Mouse (Mus musculus) lung, postnatal 0 days (tissue): ENCODE measurements around the gene Rab4b. TPM values are rescaled to one million over a fixed set of nuclear protein-coding genes. Genes with fewer than 3 reads are reported as not detected.

Experiments
- ATAC-seq: fragments of 200-750 bp; cut with Nextera tagmentation; 2 replicates; pipeline ENCODE4 v1.8.0; 2017; ENCODE audit warnings: moderate library complexity
- DNase-seq: peaks from one replicate; pipeline ENCODE4 v3.0.0-alpha.2; 2016; ENCODE audit warnings: low spot score
- H3K27ac ChIP-seq: fragments of 300-500 bp; sonication (generic); 2 replicates; pipeline ENCODE4 v1.5.1; 2014; ENCODE audit warnings: antibody characterized with exemption, mild to moderate bottlenecking, low read length, mixed read lengths
- H3K27me3 ChIP-seq: fragments of 300-500 bp; sonication (generic); replicated peaks from 2 replicates; pipeline ENCODE4 v1.6.1; 2014; ENCODE audit warnings: low read length, mixed read lengths; ENCODE audit not compliant: insufficient read depth
- H3K36me3 ChIP-seq: fragments of 300-500 bp; sonication (generic); 2 replicates; pipeline ENCODE4 v1.6.1; 2014; ENCODE audit warnings: low read length, mixed read lengths; ENCODE audit not compliant: insufficient read depth
- H3K4me1 ChIP-seq: fragments of 300-500 bp; sonication (generic); 2 replicates; pipeline ENCODE4 v1.6.1; 2014; ENCODE audit warnings: antibody characterized with exemption, low read depth, low read length, mixed read lengths; ENCODE audit not compliant: insufficient read depth
- H3K4me2 ChIP-seq: fragments of 300-500 bp; sonication (generic); replicated peaks from 2 replicates; pipeline ENCODE4 v1.6.1; 2014; ENCODE audit warnings: low read depth, mild to moderate bottlenecking, low read length, moderate library complexity, mixed read lengths
- H3K4me3 ChIP-seq: fragments of 300-500 bp; sonication (generic); 2 replicates; pipeline ENCODE4 v1.5.1; 2014; ENCODE audit warnings: low read depth, low read length
- H3K9ac ChIP-seq: fragments of 300-500 bp; sonication (generic); replicated peaks from 2 replicates; pipeline ENCODE4 v1.6.1; 2014; ENCODE audit warnings: low read depth, mild to moderate bottlenecking
- H3K9me3 ChIP-seq: fragments of 300-500 bp; sonication (generic); 2 replicates; pipeline ENCODE4 v1.6.1; 2016; ENCODE audit warnings: low read length, mixed read lengths
- CTCF ChIP-seq: IDR thresholded peaks from 2 replicates; pipeline ENCODE4 v1.5.1; 2016; ENCODE audit warnings: antibody characterized with exemption, mild to moderate bottlenecking
- EP300 ChIP-seq: IDR thresholded peaks from 2 replicates; pipeline ENCODE4 v1.6.1; 2016; ENCODE audit warnings: antibody characterized with exemption, mild to moderate bottlenecking, control low read depth
- WGBS: fragments of 180-500 bp; shearing (Covaris S2); extraction: QIAGEN DNeasy Blood & Tissue Kit; methylation state at CpG from one replicate; pipeline ENCODE4 v1.1.7; 2014; 5-methylcytosine and 5-hydroxymethylcytosine counted together
- polyA plus RNA-seq: library from polyadenylated mRNA; unstranded; fragments of >200 nt; fragmentation: Nextera tagmentation; extraction: Ambion mirVana; gene quantifications from 2 replicates; pipeline ENCODE4 v1.2.1, GENCODE M21; 2015

Rab4b gene
- polyA plus RNA-seq, 1 experiment from 2014 or later: 82.3 TPM

GRCm38 (mm10) chr7:27222538-27222937 lies 43.8 kb upstream of the Rab4b start:
- ATAC-seq (no peak), DNase-seq (no peak)
- Histone ChIP-seq H3K9me3 (no peaks in the 10 kb centered on the region), H3K4me1 (peaks cover 27% of the 10 kb centered on the region), H3K4me2 (no peak overlapping the region), H3K4me3 (no peak overlapping the region), H3K27ac (no peak overlapping the region), H3K9ac (no peak overlapping the region), H3K27me3 (no peaks in the 10 kb centered on the region), H3K36me3 (peaks cover 6% of the 10 kb centered on the region)
- 78% methylated on average over 1 of the region's 1 CpGs for WGBS
- TF ChIP-seq CTCF (no peak), EP300 (no peak)

GRCm38 (mm10) chr7:27221939-27222338 lies 43.2 kb upstream of the Rab4b start:
- peaks cover 9% of the 10 kb centered on the region for H3K36me3 ChIP-seq
- no peaks in the 10 kb centered on the region for H3K27me3 ChIP-seq
- H3K4me1 ChIP-seq: peaks cover 21% of the 10 kb centered on the region
- TF ChIP-seq EP300 (no peak), CTCF (no peak)
- H3K4me3 ChIP-seq: no peak overlapping the region
- H3K9ac ChIP-seq: no peak overlapping the region
- no peak overlapping the region for H3K4me2 ChIP-seq
- ATAC-seq: no peak
- WGBS: 68% methylated on average over 6 of the region's 6 CpGs
- no peaks in the 10 kb centered on the region for H3K9me3 ChIP-seq
- DNase-seq: no peak
- H3K27ac ChIP-seq: no peak overlapping the region

- Histone ChIP-seq H3K27ac (no peak overlapping the region), H3K9me3 (no peaks in the 10 kb centered on the region), H3K4me2 (no peak overlapping the region), H3K9ac (no peak overlapping the region), H3K4me3 (no peak overlapping the region), H3K27me3 (no peaks in the 10 kb centered on the region), H3K4me1 (peaks cover 5% of the 10 kb centered on the region; the same call in 1 of the 2 replicates), H3K36me3 (peaks cover 23% of the 10 kb centered on the region)
- whole genome bisulfite sequencing: 84% methylated on average over 11 of the region's 11 CpGs
- TF ChIP-seq CTCF (no peak), EP300 (no peak)
- DNase-seq (no peak), ATAC-seq (no peak)
These were observed 41.2 kb upstream of the Rab4b start for GRCm38 (mm10) chr7:27219937-27220336.

GRCm38 (mm10) chr7:27218586-27218985 lies 39.9 kb upstream of the Rab4b start:
- WGBS: 83% methylated on average over 7 of the region's 7 CpGs
- TF ChIP-seq CTCF (no peak), EP300 (no peak)
- no peak for ATAC-seq

GRCm38 (mm10) chr7:27212626-27213025 lies 33.9 kb upstream of the Rab4b start:
- ATAC-seq (no peak), DNase-seq (no peak)
- H3K27me3 ChIP-seq: no peaks in the 10 kb centered on the region
- no peak overlapping the region for H3K27ac ChIP-seq
- no peaks in the 10 kb centered on the region for H3K4me1 ChIP-seq
- no peak overlapping the region for H3K4me2 ChIP-seq
- H3K4me3 ChIP-seq: no peak overlapping the region
- peaks cover 55% of the 10 kb centered on the region; the same call in 1 of the 2 replicates for H3K36me3 ChIP-seq
- no peak overlapping the region for H3K9ac ChIP-seq
- WGBS: 76% methylated on average over 2 of the region's 2 CpGs
- no peaks in the 10 kb centered on the region for H3K9me3 ChIP-seq
- no peak for TF ChIP-seq CTCF
- TF ChIP-seq EP300: no peak

More at GRCm38 (mm10) chr7:27218586-27218985, 39.9 kb upstream of the Rab4b start:
- Histone ChIP-seq H3K9ac (no peak overlapping the region), H3K36me3 (peaks cover 29% of the 10 kb centered on the region), H3K27me3 (no peaks in the 10 kb centered on the region), H3K9me3 (no peaks in the 10 kb centered on the region), H3K27ac (no peak overlapping the region), H3K4me3 (no peak overlapping the region), H3K4me1 (no peaks in the 10 kb centered on the region; the same call in 1 of the 2 replicates), H3K4me2 (no peak overlapping the region)
- DNase-seq: no peak

- H3K27ac ChIP-seq: no peak overlapping the region
These were observed 25.2 kb upstream of the Rab4b start for GRCm38 (mm10) chr7:27203730-27204449.

More at GRCm38 (mm10) chr7:27203730-27204449, 25.2 kb upstream of the Rab4b start:
- ATAC-seq (no peak), DNase-seq (no peak)
- H3K4me3 ChIP-seq: no peak overlapping the region
- no peak overlapping the region for H3K9ac ChIP-seq
- no peaks in the 10 kb centered on the region for H3K9me3 ChIP-seq
- H3K4me2 ChIP-seq: no peak overlapping the region
- H3K27me3 ChIP-seq: no peaks in the 10 kb centered on the region
- no peak for TF ChIP-seq CTCF
- no peak for TF ChIP-seq EP300
- WGBS: 93% methylated on average over 8 of the region's 8 CpGs
- no peaks in the 10 kb centered on the region for H3K4me1 ChIP-seq
- peaks cover 12% of the 10 kb centered on the region; the same call in 1 of the 2 replicates for H3K36me3 ChIP-seq
